Mouse (Mus musculus): ENCODE measurements around the gene Tspan9. TPM values are rescaled to one million over a fixed set of nuclear protein-coding genes. Genes with fewer than 3 reads are reported as not detected.

The Tspan9 gene
- total and polyA plus RNA-seq, 2 experiments, result 23.2 to 40.0 TPM

DNA sequence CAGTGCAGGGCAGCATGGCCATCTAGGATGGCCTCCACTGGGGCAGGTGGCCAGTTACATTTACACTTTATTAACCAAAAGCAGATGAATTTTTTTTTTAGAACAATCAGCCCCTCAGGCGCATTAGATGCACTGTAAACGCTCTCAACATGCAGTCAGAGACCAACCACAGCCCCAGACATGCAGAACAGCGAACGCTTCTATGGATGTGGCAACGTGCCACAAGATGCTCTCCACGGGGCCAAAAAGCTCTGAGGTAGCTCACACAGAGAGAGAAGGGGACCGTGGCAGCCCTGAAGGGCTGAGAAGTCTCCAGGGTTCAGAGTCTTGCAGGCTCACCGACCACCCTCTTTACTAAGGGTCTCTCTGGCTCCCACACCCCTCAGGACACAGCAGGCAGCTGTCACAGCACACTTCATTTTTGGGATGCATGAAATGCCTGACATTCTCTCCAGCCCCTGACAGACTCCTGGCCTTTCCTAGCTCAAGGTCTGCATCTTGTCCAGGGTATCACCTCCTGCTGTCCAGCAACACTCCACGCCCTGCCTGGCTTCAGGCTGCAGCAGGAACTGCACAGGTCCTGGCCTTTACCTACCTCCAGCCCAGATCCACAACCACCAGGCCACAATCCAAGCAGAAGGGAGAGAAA, 63.7 kb downstream of the Tspan9 start:
- 85% methylated on average over 9 of the region's 9 CpGs for WGBS
- Histone ChIP-seq H3K27ac (replicated peaks; ENCODE audit: insufficient read depth, low read depth, low read length) (no peak overlapping the region), H3K36me3 (ENCODE audit: control insufficient read depth, insufficient read depth, low read length) (no peaks in the 10 kb centered on the region), H3K9ac (ENCODE audit: low read depth, low read length) (no peak overlapping the region), H3K4me3 (ENCODE audit: insufficient read depth, low read depth, low read length) (no peak overlapping the region), H3K27me3 (ENCODE audit: control insufficient read depth, insufficient read depth, low read length) (no peaks in the 10 kb centered on the region), H3K79me2 (ENCODE audit: control insufficient read depth, insufficient read depth, low read length) (no peaks in the 10 kb centered on the region; the same call in 1 of the 2 replicates), H3K4me1 (ENCODE audit: control insufficient read depth, insufficient read depth, low read length) (no peaks in the 10 kb centered on the region)
- DNase-seq (ENCODE audit: extremely low read depth, low read depth, low spot score), result no peak
- TF ChIP-seq POLR2A (IDR thresholded peaks at IDR 0.05; ENCODE audit: extremely low read depth, insufficient read depth, low read length), result no peak
- TF ChIP-seq CTCF (IDR thresholded peaks at IDR 0.05; ENCODE audit: low read depth, low read length), result no peak

DNA sequence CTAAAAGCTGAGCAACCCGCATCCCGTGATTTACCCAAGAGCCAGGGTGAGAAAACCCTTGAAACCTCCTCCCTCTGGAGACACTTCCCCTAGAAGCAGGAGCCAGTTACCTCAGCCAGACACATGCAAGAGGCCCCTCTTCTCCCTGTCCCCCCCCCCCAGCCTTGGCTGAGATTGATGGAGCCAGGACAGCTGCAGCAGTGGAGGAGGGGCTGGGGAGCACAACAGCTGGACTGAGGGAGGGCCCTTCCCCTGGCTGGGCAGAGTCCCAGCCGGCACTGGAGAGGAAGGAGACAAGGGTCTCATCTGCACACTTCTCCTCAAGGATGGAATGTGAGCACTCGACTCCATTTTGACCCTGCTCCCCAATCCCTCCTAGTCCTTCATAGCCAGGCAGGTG, 64.9 kb downstream of the Tspan9 start:
- WGBS, result 79% methylated on average over 4 of the region's 4 CpGs
- H3K27ac ChIP-seq (replicated peaks; ENCODE audit: insufficient read depth, low read depth, low read length), result no peak overlapping the region
- no peak for TF ChIP-seq CTCF (IDR thresholded peaks at IDR 0.05; ENCODE audit: low read depth, low read length)
- H3K9ac ChIP-seq (ENCODE audit: low read depth, low read length), result no peak overlapping the region
- H3K27me3 ChIP-seq (ENCODE audit: control insufficient read depth, insufficient read depth, low read length), result no peaks in the 10 kb centered on the region
- no peaks in the 10 kb centered on the region for H3K79me2 ChIP-seq (ENCODE audit: control insufficient read depth, insufficient read depth, low read length)
- H3K4me3 ChIP-seq (ENCODE audit: insufficient read depth, low read depth, low read length), result no peak overlapping the region
- H3K4me1 ChIP-seq (ENCODE audit: control insufficient read depth, insufficient read depth, low read length), result no peaks in the 10 kb centered on the region
- no peak for DNase-seq (ENCODE audit: extremely low read depth, low read depth, low spot score)
- no peaks in the 10 kb centered on the region for H3K36me3 ChIP-seq (ENCODE audit: control insufficient read depth, insufficient read depth, low read length)

DNA sequence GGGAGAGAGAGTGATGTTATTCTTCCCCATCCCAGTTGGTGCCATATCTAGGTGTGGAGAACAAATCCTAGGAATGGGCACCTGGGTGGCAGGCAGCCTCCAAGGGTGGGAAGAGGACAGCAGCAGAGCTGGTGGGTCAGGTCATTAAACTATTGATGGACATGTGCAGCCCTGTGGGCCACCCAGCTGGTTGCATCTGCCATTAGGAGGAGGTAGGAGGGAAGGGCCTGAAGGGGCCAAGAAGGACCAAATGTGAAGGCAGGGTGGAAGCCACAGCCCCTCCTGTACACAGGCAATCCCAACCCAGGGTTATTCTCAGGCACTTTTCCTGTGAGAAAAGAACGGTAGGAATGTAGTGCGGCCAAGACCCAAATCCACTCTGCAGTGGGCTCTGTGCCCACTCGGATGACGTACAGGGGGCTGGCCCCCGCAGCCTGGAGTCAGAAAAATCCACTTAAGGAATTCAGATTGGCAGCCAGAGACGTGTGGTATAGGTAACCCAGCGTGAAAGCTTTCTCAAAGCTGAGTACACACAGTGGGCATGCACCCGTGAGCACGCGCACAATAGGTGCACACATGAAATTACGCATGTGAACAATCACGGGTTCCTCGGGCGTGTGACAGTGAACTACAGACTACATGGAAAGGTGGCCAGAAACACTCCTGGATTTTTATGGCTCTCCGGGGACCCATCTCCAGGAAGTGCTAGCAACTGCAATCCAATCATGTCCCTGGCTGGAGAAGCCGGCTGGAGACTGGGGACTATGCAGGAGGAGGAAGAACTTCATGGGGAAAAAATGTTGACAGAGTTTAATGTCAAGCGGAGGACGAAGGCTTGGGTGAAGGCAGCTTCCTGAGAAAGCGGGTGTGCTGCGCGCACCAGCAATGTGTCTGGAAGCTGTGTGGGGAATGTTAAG, 67.0 kb downstream of the Tspan9 start:
- 91% methylated on average over 21 of the region's 21 CpGs for WGBS
- Histone ChIP-seq H3K36me3 (ENCODE audit: control insufficient read depth, insufficient read depth, low read length) (0 out of 2 replicates have a peak, but pooled peaks cover 1% of the 10 kb centered on the region), H3K27ac (replicated peaks; ENCODE audit: insufficient read depth, low read depth, low read length) (no peak overlapping the region), H3K27me3 (ENCODE audit: control insufficient read depth, insufficient read depth, low read length) (no peaks in the 10 kb centered on the region), H3K9ac (ENCODE audit: low read depth, low read length) (no peak overlapping the region), H3K79me2 (ENCODE audit: control insufficient read depth, insufficient read depth, low read length) (0 out of 2 replicates have a peak, but pooled peaks cover 4% of the 10 kb centered on the region), H3K4me1 (ENCODE audit: control insufficient read depth, insufficient read depth, low read length) (no peaks in the 10 kb centered on the region), H3K4me3 (ENCODE audit: insufficient read depth, low read depth, low read length) (no peak overlapping the region)
- TF ChIP-seq POLR2A (IDR thresholded peaks at IDR 0.05; ENCODE audit: extremely low read depth, insufficient read depth, low read length) (no peak), CTCF (IDR thresholded peaks at IDR 0.05; ENCODE audit: low read depth, low read length) (no peak)
- no peak for DNase-seq (ENCODE audit: extremely low read depth, low read depth, low spot score)

DNA sequence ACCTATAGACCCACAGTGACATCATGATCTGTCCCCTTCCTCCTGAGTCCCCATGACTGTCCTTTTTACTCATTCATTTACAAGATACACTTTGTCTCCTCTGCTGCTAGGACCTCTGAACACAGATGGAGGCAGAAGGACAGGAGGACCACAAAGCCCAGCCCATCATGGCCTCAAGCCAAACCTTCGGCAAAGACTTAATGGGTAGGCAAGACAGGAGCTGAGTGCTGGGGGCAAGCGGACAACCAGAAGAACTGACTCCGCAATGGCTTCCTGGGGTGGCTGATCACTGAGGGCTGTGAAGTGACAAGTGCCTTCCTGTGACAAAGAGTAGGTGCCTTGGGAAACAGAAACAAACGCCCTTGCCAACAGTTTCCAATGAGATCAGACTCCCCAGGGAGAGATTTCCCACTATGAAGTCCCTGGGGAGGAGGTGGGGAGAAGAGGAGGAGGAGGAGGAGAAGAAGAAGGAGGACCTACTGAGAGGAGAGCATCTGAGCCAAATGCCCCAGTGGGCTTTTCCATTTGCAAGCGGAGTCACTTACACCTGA, 67.9 kb downstream of the Tspan9 start:
- 0 out of 2 replicates have a peak, but pooled peaks cover 4% of the 10 kb centered on the region for H3K79me2 ChIP-seq (ENCODE audit: control insufficient read depth, insufficient read depth, low read length)
- WGBS, result 80% methylated on average over 5 of the region's 5 CpGs
- TF ChIP-seq POLR2A (IDR thresholded peaks at IDR 0.05; ENCODE audit: extremely low read depth, insufficient read depth, low read length) (no peak), CTCF (IDR thresholded peaks at IDR 0.05; ENCODE audit: low read depth, low read length) (no peak)
- H3K9ac ChIP-seq (ENCODE audit: low read depth, low read length), result no peak overlapping the region
- H3K27ac ChIP-seq (replicated peaks; ENCODE audit: insufficient read depth, low read depth, low read length), result no peak overlapping the region
- DNase-seq (ENCODE audit: extremely low read depth, low read depth, low spot score), result no peak
- H3K36me3 ChIP-seq (ENCODE audit: control insufficient read depth, insufficient read depth, low read length), result 0 out of 2 replicates have a peak, but pooled peaks cover 1% of the 10 kb centered on the region
- no peak overlapping the region for H3K4me3 ChIP-seq (ENCODE audit: insufficient read depth, low read depth, low read length)
- no peaks in the 10 kb centered on the region for H3K27me3 ChIP-seq (ENCODE audit: control insufficient read depth, insufficient read depth, low read length)
- H3K4me1 ChIP-seq (ENCODE audit: control insufficient read depth, insufficient read depth, low read length), result no peaks in the 10 kb centered on the region

DNA sequence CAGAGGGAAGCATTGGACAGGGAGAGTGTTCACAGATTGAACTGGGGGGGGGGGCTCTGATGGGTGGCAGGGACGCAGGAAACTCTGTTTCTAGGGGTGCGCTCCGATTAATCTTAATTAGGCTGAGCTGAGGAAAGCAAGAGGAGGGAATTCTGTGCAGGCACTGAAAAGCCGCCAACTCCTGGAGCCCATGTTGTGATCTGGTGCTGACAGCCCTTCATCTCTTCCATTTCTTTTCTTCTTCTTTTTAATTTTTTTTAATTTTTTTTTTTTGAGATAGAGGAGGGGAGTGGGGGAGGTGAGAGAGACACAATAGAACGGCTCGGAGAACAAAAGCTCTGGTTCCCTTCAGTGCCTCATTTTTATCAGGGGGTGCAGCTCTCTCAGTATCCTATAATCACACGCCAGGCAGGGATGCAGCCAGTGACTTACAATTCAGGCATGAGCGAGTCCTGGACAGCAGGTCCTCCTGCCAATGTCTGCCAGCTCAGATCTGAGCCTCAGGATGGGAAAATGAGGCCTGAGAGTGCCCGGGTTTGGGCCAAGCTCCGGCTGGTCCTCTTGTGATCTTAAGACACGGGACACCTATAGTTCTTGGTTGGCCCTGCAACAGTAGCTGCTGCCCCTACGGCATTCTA, 72.4 kb downstream of the Tspan9 start:
- H3K9ac ChIP-seq (ENCODE audit: low read depth, low read length), result no peak overlapping the region
- no peaks in the 10 kb centered on the region for H3K27me3 ChIP-seq (ENCODE audit: control insufficient read depth, insufficient read depth, low read length)
- no peaks in the 10 kb centered on the region for H3K4me1 ChIP-seq (ENCODE audit: control insufficient read depth, insufficient read depth, low read length)
- H3K36me3 ChIP-seq (ENCODE audit: control insufficient read depth, insufficient read depth, low read length), result 0 out of 2 replicates have a peak, but pooled peaks cover 1% of the 10 kb centered on the region
- DNase-seq (ENCODE audit: extremely low read depth, low read depth, low spot score), result no peak
- TF ChIP-seq CTCF (IDR thresholded peaks at IDR 0.05; ENCODE audit: low read depth, low read length) (no peak), POLR2A (IDR thresholded peaks at IDR 0.05; ENCODE audit: extremely low read depth, insufficient read depth, low read length) (no peak)
- no peak overlapping the region for H3K27ac ChIP-seq (replicated peaks; ENCODE audit: insufficient read depth, low read depth, low read length)
- no peak overlapping the region for H3K4me3 ChIP-seq (ENCODE audit: insufficient read depth, low read depth, low read length)
- 94% methylated on average over 12 of the region's 12 CpGs for WGBS
- H3K79me2 ChIP-seq (ENCODE audit: control insufficient read depth, insufficient read depth, low read length), result peaks cover 4% of the 10 kb centered on the region; the same call in 1 of the 2 replicates
